Mouse (Mus musculus): ENCODE data around the gene Rapgef4. TPM values are rescaled to one million over a fixed set of nuclear protein-coding genes. Genes with fewer than 3 reads are reported as not detected.

Gene Rapgef4
- polyA plus RNA-seq, 1 experiment: 4.0 TPM

Other genes starting within 250 kb of the Rapgef4 start
- 48.9 and 71.3 TPM in 2 replicates for gene Itga6, start 235.6 kb upstream of the Rapgef4 start, polyA plus RNA-seq (2012; rRNA removed)
- 28.1 and 38.4 TPM in 2 replicates for gene Pdk1, start 108.0 kb upstream of the Rapgef4 start, polyA plus RNA-seq (2012; rRNA removed)